Mouse (Mus musculus) right cerebral cortex, postnatal 10 days (tissue): ENCODE data around the gene Fmnl2.

Experiments used
- DNase-seq, 2 experiments: peaks; one replicate each; pipeline ENCODE4 v3.0.0; 2021; ENCODE audit warnings: low spot score in 2 of 2

The Fmnl2 gene

GRCm38 (mm10) chr2:52913746-52914145, 56.1 kb downstream of the Fmnl2 start:
- no peak for DNase-seq

GRCm38 (mm10) chr2:52915536-52915935, 57.9 kb downstream of the Fmnl2 start:
- no peak for DNase-seq

- no peak for DNase-seq
These were observed 60.4 kb downstream of the Fmnl2 start for GRCm38 (mm10) chr2:52918094-52918493.

- no peak for DNase-seq
These were observed 63.2 kb downstream of the Fmnl2 start for GRCm38 (mm10) chr2:52920701-52921435.

- no peak for DNase-seq
These were observed 67.4 kb downstream of the Fmnl2 start for GRCm38 (mm10) chr2:52925062-52925461.

- no peak for DNase-seq
These were observed 69.7 kb downstream of the Fmnl2 start for GRCm38 (mm10) chr2:52927381-52927780.

- DNase-seq, result peak in 1 of 2 experiments; percentile 41
These were observed 70.2 kb downstream of the Fmnl2 start for GRCm38 (mm10) chr2:52927858-52928301.

GRCm38 (mm10) chr2:52928401-52928800, 70.7 kb downstream of the Fmnl2 start:
- DNase-seq, result no peak

- peak; percentile 83 to 85 for DNase-seq
These were observed 72.6 kb downstream of the Fmnl2 start for GRCm38 (mm10) chr2:52930106-52930868.

GRCm38 (mm10) chr2:52931315-52931714, 73.7 kb downstream of the Fmnl2 start:
- DNase-seq, result no peak

GRCm38 (mm10) chr2:52935906-52936305, 78.2 kb downstream of the Fmnl2 start:
- no peak for DNase-seq

GRCm38 (mm10) chr2:52938351-52939074, 80.9 kb downstream of the Fmnl2 start:
- no peak for DNase-seq

- no peak for DNase-seq
These were observed 86.2 kb downstream of the Fmnl2 start for GRCm38 (mm10) chr2:52943644-52944423.

- DNase-seq, result no peak
These were observed 86.9 kb downstream of the Fmnl2 start for GRCm38 (mm10) chr2:52944594-52944993.

- no peak for DNase-seq
These were observed 88.4 kb downstream of the Fmnl2 start for GRCm38 (mm10) chr2:52946074-52946473.

- DNase-seq, result no peak
These were observed 89.0 kb downstream of the Fmnl2 start for GRCm38 (mm10) chr2:52946524-52947186.

- no peak for DNase-seq
These were observed 90.7 kb downstream of the Fmnl2 start for GRCm38 (mm10) chr2:52948406-52948805.

GRCm38 (mm10) chr2:52949556-52949955, 91.9 kb downstream of the Fmnl2 start:
- DNase-seq, result no peak

GRCm38 (mm10) chr2:52950226-52950625, 92.6 kb downstream of the Fmnl2 start:
- peak in 1 of 2 experiments; percentile 25 for DNase-seq

- DNase-seq, result no peak
These were observed 94.6 kb downstream of the Fmnl2 start for GRCm38 (mm10) chr2:52952202-52952730.

GRCm38 (mm10) chr2:52955090-52955489, 97.4 kb downstream of the Fmnl2 start:
- peak; percentile 86 for DNase-seq
